Mouse (Mus musculus): Measurements from ENCODE around the gene Cdh5.
"Not testable (repeated sequence)": the region's sequence is repeated elsewhere in the genome, so short reads cannot be mapped to it uniquely, and the experiment has no call there.

Cdh5 gene

GRCm38 (mm10) chr8:104090993-104091900 is 10.2 kb upstream of the Cdh5 start:
- not testable (repeated sequence) for DNase-seq (ENCODE audit: low read depth, low spot score)

- no peak for DNase-seq (ENCODE audit: low read depth, low spot score)
Observed at GRCm38 (mm10) chr8:104093336-104093735, 8.1 kb upstream of the Cdh5 start.

DNA sequence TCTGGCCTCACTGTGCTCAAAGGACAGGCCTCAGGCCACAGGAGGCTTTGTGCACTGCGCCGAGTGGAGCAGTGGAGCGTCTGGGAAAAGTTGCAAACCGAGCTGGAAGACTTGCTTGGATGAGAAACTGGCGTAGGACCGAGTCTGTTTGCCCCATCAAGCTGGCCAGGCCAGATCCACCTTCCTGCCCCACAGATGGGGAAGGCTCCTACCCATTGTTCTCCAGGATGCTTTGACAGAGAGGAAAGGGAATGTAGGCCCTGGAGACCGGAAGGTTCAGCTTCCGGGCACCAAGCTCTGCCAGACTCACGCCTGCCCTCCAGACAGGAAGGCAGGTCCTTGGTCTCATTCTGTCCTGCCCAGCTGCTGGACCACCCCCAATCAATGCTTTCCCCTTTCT is 5.8 kb upstream of the Cdh5 start:
- no peak for DNase-seq (ENCODE audit: low read depth, low spot score)

DNA sequence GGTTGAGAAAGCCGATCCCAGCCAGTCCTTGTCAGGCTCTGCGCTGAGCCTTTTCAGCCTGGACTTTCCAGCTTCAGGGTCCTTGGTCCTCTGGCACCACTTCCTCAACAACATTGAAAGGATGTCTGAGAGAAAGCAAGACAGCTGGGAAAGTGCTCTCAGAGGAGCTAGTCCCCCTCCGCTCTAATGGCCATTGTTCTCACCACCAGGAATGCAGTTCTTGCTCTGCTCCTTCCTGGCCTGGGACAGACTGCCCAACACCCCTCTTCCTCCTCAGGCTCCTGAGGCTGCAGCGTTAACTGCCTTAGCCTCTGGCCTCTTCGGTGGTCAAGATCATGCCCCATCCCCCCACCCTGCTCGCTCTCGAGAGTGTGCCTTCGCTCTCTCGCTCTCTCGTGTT is 4.8 kb upstream of the Cdh5 start:
- DNase-seq (ENCODE audit: low read depth, low spot score), result no peak

- DNase-seq (ENCODE audit: low read depth, low spot score), result peak; percentile 22
Observed at GRCm38 (mm10) chr8:104098671-104099346, 2.6 kb upstream of the Cdh5 start.

GRCm38 (mm10) chr8:104099347-104100099 is 1.9 kb upstream of the Cdh5 start:
- DNase-seq (ENCODE audit: low read depth, low spot score), result peak; percentile 24

- not testable (repeated sequence) for DNase-seq (ENCODE audit: low read depth, low spot score)
Observed at GRCm38 (mm10) chr8:104100724-104101123, 701 bp upstream of the Cdh5 start.

- no peak for DNase-seq (ENCODE audit: low read depth, low spot score)
Observed at GRCm38 (mm10) chr8:104103462-104103861, 2.0 kb downstream of the Cdh5 start.

DNA sequence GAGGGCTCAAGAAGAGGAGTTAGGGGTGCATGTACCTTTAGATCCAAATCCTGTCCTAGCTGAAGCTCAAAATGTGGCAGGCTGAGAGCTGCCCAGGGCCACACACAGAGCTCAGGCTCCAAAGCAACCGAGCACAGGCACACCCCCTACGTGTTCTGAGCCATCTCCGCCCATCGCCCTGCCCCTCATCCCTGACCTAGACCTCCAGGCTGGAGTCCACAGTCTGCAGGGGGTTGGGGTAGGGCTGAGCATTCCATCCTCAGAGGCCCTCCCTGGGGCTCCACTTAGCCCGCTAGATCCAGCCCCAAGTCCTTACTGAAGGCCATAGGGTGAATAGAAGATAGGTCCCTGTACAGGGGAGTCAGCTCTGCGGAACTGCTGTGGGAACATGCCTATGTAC is 4.3 kb downstream of the Cdh5 start:
- no peak for DNase-seq (ENCODE audit: low read depth, low spot score)

DNA sequence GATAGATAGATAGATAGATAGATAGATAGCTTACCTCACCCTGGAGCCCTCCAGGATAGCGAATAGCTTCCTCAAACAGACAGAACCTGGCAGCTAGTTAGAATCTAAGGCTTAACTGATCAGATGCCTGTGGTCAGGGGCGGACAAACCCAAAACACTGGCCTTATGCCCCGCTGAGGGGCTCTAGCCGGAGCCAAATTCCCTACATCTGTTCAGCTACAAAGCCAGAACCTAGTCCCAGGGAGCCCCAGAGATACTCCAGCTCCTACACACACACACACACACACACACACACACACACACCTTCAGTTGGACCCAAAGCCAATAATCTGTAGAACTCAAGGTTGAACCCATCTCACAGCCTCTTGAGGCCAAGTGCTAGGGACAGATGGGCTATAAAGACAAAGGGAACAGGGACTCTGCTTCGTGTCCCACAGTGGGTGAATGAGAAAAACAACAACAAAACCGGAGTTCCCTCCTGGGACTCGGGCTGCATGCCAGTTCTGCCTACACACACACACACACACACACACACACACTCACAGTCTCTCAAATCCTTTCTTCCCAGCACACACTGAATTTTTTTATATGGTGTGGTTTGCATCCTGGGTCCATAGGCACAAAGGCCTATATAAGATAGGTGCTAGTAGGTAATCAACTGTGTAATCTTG is 5.0 kb downstream of the Cdh5 start:
- DNase-seq (ENCODE audit: low read depth, low spot score), result no peak

- DNase-seq (ENCODE audit: low read depth, low spot score), result no peak
Observed at GRCm38 (mm10) chr8:104107111-104107510, 5.7 kb downstream of the Cdh5 start.

GRCm38 (mm10) chr8:104108048-104108447 is 6.6 kb downstream of the Cdh5 start:
- DNase-seq (ENCODE audit: low read depth, low spot score), result no peak

DNA sequence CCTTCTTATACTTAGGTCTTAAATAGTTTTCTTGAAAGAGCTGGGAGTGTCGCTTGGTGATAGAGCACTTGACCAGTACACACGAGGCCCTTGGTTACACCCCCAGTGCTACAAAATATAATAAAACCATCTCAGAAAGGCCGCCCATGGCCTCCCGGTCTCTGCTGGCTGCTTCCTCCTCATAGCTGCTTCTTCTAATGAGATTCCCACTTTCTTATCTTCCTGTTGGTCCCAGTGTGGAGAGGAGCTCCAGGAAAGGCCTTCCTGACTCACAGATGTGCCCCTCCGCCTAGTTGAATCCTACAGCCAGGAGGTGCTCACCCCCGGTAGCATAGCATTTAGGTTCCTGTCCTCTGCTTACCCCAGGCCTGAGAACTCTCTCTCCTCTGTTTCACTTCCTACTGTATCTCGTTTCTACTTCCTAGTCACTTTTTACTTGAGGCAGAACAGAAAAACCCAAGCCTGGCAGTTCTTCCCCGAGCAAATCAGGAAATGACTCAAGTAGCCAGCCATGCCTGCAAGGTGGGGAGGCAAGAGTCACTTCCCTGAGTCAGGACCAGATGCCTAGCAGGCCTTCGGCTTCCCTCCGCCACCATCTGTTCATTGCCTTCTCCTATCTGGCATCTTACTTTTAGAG is 9.2 kb downstream of the Cdh5 start:
- DNase-seq (ENCODE audit: low read depth, low spot score), result no peak

DNA sequence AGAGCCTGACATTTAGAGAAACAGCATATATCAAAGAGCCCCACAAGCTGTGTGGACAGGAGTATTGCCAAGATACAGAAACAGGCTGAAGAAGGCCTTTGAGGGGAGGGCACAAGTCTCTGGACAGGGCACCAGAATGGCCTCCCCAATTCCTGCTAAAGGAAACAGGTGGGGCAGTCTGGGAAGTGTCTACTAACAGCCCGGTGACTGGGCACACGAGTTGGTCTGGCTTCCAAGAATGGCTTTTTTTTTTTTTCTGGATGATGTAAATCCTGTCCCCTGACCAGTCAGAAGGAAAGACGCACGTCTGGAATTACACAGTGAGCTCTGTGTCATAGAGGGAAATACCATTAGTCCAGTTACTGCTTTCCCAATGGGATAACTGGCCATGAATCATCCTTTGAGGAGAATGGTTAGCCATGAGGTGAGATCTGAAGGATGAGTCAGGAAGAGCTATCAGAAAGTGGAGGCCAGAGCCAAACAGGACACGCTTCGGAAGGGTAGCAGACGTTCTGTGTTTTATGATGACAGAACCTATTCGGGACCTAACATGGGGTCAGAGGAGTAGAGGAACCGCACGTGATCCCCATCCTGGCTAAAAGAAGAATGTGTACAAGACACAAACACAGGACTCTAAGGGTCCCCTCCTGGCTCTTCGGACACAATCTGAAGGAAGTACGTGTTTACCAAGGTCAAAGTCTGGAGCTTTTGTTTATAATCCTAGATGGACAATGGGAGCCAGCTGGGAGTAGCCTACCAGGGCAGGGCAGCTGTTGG is 20.4 kb downstream of the Cdh5 start:
- DNase-seq (ENCODE audit: low read depth, low spot score), result no peak

GRCm38 (mm10) chr8:104123080-104123657 is 21.7 kb downstream of the Cdh5 start:
- no peak for DNase-seq (ENCODE audit: low read depth, low spot score)

- DNase-seq (ENCODE audit: low read depth, low spot score), result no peak
Observed at GRCm38 (mm10) chr8:104124534-104124933, 23.1 kb downstream of the Cdh5 start.

DNA sequence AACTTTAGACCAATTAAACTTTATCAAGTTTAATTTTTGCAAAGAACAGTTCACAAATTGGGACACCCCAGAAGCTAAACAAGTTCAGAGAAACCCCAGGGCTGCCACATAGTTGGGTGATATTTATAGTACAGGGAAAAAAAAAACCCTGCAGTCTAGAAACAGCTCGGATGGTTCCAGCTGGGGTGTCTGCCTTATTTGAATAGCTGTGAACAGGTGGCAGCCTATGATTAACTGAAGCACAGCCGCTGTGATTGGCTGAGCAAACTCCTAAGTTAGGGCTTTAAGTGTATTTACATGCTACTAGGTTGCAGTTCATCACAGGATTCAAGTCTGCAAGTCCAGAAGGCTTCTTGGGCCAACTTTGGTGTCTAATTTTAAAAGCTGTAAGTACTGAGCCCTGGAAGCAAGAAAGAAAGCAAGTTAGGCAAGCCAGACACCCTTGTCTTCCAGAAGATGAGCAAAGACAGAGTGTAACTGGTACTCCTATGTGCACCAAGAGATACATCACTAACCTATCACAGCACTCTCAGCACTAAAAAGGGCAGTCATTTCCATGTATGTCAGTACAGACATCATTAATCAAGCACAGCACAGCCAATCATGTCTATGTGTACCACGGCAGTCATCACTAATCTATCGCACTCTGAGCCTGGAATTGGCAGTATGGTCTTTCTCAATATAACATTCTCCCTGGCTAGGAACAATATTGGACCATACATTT is 25.9 kb downstream of the Cdh5 start:
- DNase-seq (ENCODE audit: low read depth, low spot score), result no peak

- no peak for DNase-seq (ENCODE audit: low read depth, low spot score)
Observed at GRCm38 (mm10) chr8:104130916-104131315, 29.5 kb downstream of the Cdh5 start.

- no peak for DNase-seq (ENCODE audit: low read depth, low spot score)
Observed at GRCm38 (mm10) chr8:104131414-104131975, 30.1 kb downstream of the Cdh5 start.
